Mouse (Mus musculus): ENCODE measurements at regions not wholly inside any gene's neighbourhood (a gene's known extent, or its start where the extent isn't known, plus 50 kb on each side); places are given as distances from the start of the nearest gene placed in this dataset.

- Histone ChIP-seq H3K4me3 (no peak overlapping the region), H3K27ac (no peak overlapping the region)
- no peak for DNase-seq
- intact Hi-C loops (cut with DNase I), result no loop called here
- no peak for TF ChIP-seq CTCF (IDR thresholded peaks at IDR 0.05)
These were observed 99.4 kb upstream of the Gpr12 start for GRCm38 (mm10) chr5:146684429-146684828.

- no peak overlapping the region for H3K4me3 ChIP-seq
- DNase-seq, result no peak
- H3K27ac ChIP-seq, result no peak overlapping the region
- no peak for TF ChIP-seq CTCF (IDR thresholded peaks at IDR 0.05)
- intact Hi-C loops (cut with DNase I), result no loop called here
These were observed 98.5 kb upstream of the Gpr12 start for GRCm38 (mm10) chr5:146683554-146683953.

DNA sequence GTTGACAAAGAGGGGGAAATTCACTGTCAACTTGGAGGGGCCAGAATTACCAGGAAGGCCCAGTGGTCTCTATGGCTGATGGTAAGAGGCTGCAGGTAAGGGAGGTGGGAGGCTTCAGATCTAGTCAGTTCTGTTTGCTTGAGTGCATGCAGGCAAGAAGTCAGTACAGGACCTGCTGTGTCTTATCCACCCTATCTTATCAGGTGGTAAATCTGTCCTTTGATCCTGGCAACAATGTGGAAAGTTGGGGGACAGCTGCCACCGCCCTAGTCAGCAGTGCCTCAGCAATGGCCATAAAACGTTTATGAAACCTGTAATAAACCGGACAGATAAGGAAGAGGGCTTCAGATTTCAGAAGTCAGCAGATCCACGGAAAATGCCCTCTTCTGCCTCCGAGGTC is 97.9 kb upstream of the Gpr12 start:
- DNase-seq, result no peak
- intact Hi-C loops (cut with DNase I), result no loop called here
- no peak overlapping the region for H3K27ac ChIP-seq
- no peak for TF ChIP-seq CTCF (IDR thresholded peaks at IDR 0.05)
- H3K4me3 ChIP-seq, result no peak overlapping the region

DNA sequence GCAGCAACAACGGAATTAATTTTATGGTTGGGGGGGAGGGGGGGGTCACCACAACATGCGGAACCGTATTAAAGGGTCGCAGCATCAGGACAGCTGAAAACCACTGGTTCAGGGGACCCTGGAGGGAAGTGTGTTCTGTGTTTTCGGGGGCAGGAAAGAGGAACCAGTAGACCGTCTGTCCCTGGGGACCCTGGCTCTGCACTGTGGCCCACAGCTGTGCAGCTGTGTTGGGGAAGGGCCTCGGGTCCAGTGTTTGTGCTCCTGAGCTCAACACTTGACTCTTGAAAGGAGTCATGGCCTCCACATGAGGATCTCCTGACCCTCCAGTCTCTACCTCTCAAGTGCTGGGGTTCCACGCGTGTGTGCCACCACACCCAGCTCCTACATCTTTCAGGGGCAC is 96.5 kb upstream of the Gpr12 start:
- Histone ChIP-seq H3K4me3 (no peak overlapping the region), H3K27ac (no peak overlapping the region)
- intact Hi-C loops (cut with DNase I), result no loop called here
- DNase-seq, result peak; percentile 39
- TF ChIP-seq CTCF (IDR thresholded peaks at IDR 0.05), result no peak

DNA sequence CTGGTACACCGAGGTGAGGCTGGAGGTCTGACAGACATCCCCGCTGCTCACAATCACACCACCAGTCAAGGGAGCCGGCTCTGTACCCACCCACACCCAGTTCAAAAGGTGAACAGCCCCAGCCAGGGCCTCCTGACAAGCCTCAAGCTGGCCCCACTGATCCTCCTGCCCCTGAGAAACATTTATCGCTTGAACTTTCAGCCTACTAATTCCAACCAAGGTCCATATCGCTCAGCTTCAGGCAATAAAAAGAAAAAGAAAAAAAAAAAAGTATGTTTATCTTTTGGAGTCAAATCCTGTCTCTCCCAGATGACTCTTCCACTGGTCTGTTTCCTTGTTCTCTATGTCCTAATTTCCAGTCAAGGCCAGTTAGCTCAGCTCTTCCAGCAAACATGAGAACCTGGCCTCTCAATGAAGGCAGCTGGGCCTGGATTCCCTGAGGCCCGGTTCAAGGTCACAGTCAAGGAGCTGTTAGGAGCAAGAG is 94.2 kb upstream of the Gpr12 start:
- Histone ChIP-seq H3K27ac (peak overlapping the region; percentile 46; the same call in 1 of the 2 replicates), H3K4me3 (no peak overlapping the region)
- intact Hi-C loops (cut with DNase I), result loop anchor here (10.0 kb wide), 1 partner anchor 636 kb away; no protein-coding TSS in a partner anchor
- DNase-seq, result no peak
- TF ChIP-seq CTCF (IDR thresholded peaks at IDR 0.05), result no peak

GRCm38 (mm10) chr5:146678775-146679170 is 93.7 kb upstream of the Gpr12 start:
- no peak for DNase-seq
- Histone ChIP-seq H3K4me3 (no peak overlapping the region), H3K27ac (peak overlapping the region; percentile 46; the same call in 1 of the 2 replicates)
- intact Hi-C loops (cut with DNase I), result loop anchor here (10.0 kb wide), 1 partner anchor 636 kb away; no protein-coding TSS in a partner anchor
- TF ChIP-seq CTCF (IDR thresholded peaks at IDR 0.05), result no peak

DNA sequence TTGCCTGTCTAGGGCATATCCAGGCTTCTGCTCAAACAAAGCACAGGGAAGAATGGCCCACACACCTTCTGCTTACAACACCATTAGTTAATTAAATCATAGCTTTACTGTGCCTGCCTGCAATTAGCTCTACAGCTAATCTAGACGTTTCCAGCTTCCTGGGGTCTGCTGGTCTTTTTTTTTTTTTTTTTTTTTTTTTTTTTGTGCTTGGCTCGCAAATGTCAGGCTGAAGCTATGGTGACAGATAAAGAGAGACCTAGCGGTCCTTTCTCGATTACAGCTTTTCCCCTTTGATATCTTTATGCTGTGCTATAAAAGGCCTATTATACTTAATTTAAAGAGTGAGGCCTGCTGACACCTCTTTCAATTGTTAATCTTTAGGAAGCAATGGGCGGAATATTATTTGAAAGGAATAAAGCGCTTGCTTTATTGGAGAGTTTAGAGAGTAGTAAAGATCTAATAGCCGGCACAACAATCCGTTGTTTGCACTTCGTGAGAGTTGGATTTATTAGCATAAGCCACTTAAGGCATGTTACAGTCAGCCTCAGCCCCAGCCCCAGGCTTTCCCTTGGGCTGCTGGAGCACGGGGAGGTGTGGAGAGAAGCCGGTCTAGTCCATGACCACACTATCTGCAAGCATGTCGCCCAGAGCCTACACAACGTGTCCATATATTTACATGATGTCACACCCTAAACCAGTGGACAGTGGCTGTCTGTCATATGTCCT is 93.2 kb upstream of the Gpr12 start:
- Histone ChIP-seq H3K4me3 (no peak overlapping the region), H3K27ac (no peak overlapping the region)
- no peak for DNase-seq
- intact Hi-C loops (cut with DNase I), result loop anchor here (10.0 kb wide), 1 partner anchor 637 kb away; no protein-coding TSS in a partner anchor
- TF ChIP-seq CTCF (IDR thresholded peaks at IDR 0.05), result no peak

- TF ChIP-seq CTCF (IDR thresholded peaks at IDR 0.05), result no peak
- intact Hi-C loops (cut with DNase I), result loop anchor here (10.0 kb wide), 1 partner anchor 638 kb away; no protein-coding TSS in a partner anchor
These were observed 92.1 kb upstream of the Gpr12 start for GRCm38 (mm10) chr5:146677151-146677515.

DNA sequence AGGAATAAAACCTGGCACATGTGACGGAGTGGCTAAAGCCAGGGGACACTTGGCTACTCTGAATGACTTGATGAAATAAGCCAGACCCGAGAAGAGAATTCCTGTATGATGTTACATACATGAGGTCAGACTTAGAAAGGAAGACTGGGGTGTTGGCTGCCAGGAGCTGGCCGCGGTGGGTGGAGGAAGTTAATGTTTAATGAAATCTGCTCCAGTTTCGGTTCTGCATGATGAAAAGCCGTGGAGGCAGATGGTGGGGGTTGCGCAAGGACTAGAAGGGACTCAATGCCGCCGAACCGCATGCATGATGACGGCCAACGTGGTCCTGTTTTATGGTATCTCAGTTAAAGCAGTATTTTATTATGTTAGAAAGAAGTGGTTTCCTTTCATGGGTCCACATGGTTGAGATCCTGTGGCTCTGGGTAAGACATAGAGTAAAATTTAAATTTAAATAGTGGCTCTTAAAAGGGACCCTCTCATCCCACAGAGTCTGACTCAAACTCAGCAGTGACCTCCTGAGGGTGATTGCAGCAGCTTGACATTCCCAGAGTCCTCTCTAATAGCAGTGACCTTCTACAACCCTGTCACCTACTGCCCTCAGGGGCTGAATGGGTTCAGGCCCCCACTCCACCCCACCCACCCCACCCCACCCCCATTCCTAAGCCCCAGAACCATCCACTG is 91.6 kb upstream of the Gpr12 start:
- peak overlapping the region; percentile 4; the same call in 1 of the 2 replicates for H3K27ac ChIP-seq
- no peak for TF ChIP-seq CTCF (IDR thresholded peaks at IDR 0.05)

More at GRCm38 (mm10) chr5:146677151-146677515, 92.1 kb upstream of the Gpr12 start:
- Histone ChIP-seq H3K4me3 (no peak overlapping the region), H3K27ac (peak overlapping the region; percentile 4; the same call in 1 of the 2 replicates)
- no peak for DNase-seq

GRCm38 (mm10) chr5:146675887-146676277 is 90.8 kb upstream of the Gpr12 start:
- intact Hi-C loops (cut with DNase I), result loop anchor here (1.0 to 10.0 kb wide), 2 partner anchors 228 to 639 kb away; no protein-coding TSS in a partner anchor
- Histone ChIP-seq H3K27ac (peak overlapping the region; percentile 56), H3K4me3 (no peak overlapping the region)
- DNase-seq, result no peak
- TF ChIP-seq CTCF (IDR thresholded peaks at IDR 0.05), result no peak

More for the DNA sequence above, 91.6 kb upstream of the Gpr12 start:
- intact Hi-C loops (cut with DNase I), result loop anchor here (10.0 kb wide), 1 partner anchor 638 kb away; no protein-coding TSS in a partner anchor
- DNase-seq, result peak; percentile 74
- peak overlapping the region; percentile 9 for H3K4me3 ChIP-seq

DNA sequence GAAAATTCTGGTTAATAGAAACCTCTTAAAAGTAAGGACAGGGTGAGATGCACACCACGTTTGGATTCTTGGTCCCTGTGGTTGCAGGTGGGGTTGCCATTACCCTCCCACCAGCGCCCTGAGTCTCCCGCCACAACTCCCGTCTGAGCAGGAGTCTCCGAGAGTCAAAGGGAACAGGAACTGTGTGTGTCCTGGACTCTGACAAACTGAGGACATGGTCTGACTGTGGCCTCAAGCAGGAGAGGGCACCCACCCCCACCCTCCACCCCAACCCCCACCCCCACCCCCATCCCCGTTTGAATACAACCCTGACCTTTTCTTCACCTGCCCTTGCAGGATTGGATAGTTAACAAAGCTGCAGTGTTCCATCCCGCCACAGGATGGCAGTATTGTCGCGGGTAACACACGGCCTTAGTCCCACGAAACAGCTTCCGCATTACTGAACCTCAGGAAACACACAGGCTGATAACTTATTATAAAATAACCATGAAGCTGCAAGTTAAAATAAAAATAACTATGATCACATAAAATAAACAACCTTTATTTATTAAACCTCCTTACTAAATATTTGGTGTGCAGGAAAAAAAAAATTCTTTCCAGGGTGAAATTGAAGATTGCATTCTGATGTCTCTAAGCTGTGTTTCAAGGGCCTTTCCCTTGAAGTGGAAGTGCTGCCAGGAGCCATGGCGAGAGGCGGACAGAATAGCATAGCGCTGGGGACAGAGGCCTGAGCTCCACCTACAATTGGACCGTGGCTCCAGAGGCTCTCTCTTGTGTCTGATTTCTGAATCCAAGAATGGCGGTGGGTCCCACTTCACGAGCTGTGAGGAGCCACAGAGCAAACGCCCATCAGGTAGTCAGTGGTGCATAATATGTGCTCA is 90.2 kb upstream of the Gpr12 start:
- Histone ChIP-seq H3K4me3 (no peak overlapping the region), H3K27ac (peak overlapping the region; percentile 56)
- intact Hi-C loops (cut with DNase I), result loop anchor here (1.0 to 10.0 kb wide), 2 partner anchors 229 to 640 kb away; no protein-coding TSS in a partner anchor
- peak; percentile 75 for TF ChIP-seq CTCF (IDR thresholded peaks at IDR 0.05)
- DNase-seq, result peak; percentile 65

GRCm38 (mm10) chr5:146661751-146662150 is 76.7 kb upstream of the Gpr12 start:
- intact Hi-C loops (cut with DNase I), result no loop called here
- TF ChIP-seq CTCF (IDR thresholded peaks at IDR 0.05), result no peak
- DNase-seq, result no peak
- Histone ChIP-seq H3K4me3 (no peak overlapping the region), H3K27ac (no peak overlapping the region)

Measured in gastrocnemius, adult 2 months (tissue).